Mouse (Mus musculus): ENCODE measurements around the gene Vmn1r101. TPM values are rescaled to one million over a fixed set of nuclear protein-coding genes. Genes with fewer than 3 reads are reported as not detected.
"Not testable (repeated sequence)": the region's sequence is repeated elsewhere in the genome, so short reads cannot be mapped to it uniquely, and the experiment has no call there.

Gene Vmn1r101
- not detected in 2 replicates for polyA plus RNA-seq (2011; ENCODE audit: insufficient read depth, insufficient read length, low replicate concordance, missing spikeins)

GRCm38 (mm10) chr7:20442493-20442892 lies at the start of gene Vmn1r101:
Gene Vmn1r101 (minus strand): TSS chr7:20442593.
- H3K27ac ChIP-seq (ENCODE audit: control insufficient read depth, insufficient read depth, low read depth, low read length, poor library complexity); H3K4me3 ChIP-seq (replicated peaks; ENCODE audit: control insufficient read depth, low read depth, low read length); H3K4me1 ChIP-seq (ENCODE audit: control insufficient read depth, insufficient read depth, low read length): not testable (repeated sequence)
- no CpG with 5 or more reads among the region's 2 CpGs for WGBS

GRCm38 (mm10) chr7:20474825-20475224 lies 32.4 kb upstream of the Vmn1r101 start, which contains the start of gene Gm10670:
Gene Gm10670 (minus strand): TSS chr7:20474925.
- not testable (repeated sequence) for H3K4me1 ChIP-seq (ENCODE audit: control insufficient read depth, insufficient read depth, low read length); H3K27ac ChIP-seq (ENCODE audit: control insufficient read depth, insufficient read depth, low read depth, low read length, poor library complexity); H3K4me3 ChIP-seq (replicated peaks; ENCODE audit: control insufficient read depth, low read depth, low read length)
- no CpG with 5 or more reads among the region's 5 CpGs for WGBS

- not testable (repeated sequence) for H3K27ac ChIP-seq (ENCODE audit: control insufficient read depth, insufficient read depth, low read depth, low read length, poor library complexity); H3K4me1 ChIP-seq (ENCODE audit: control insufficient read depth, insufficient read depth, low read length); H3K4me3 ChIP-seq (replicated peaks; ENCODE audit: control insufficient read depth, low read depth, low read length)
- no CpG with 5 or more reads among the region's 3 CpGs for WGBS
Measured at GRCm38 (mm10) chr7:20417642-20418041, 24.8 kb downstream of the Vmn1r101 start, which contains the start of gene Vmn1r100. Gene Vmn1r100 (plus strand): TSS chr7:20417942.

Other genes with a start within 250 kb of the Vmn1r101 start
- not detected in 2 replicates for gene Vmn1r95, start 248.9 kb downstream of the Vmn1r101 start, polyA plus RNA-seq (2011; ENCODE audit: insufficient read depth, insufficient read length, low replicate concordance, missing spikeins)
- gene Gm6164, start 237.0 kb downstream of the Vmn1r101 start, polyA plus RNA-seq (2011; ENCODE audit: insufficient read depth, insufficient read length, low replicate concordance, missing spikeins): not detected in 2 replicates
- gene Gm4498, start 208.8 kb downstream of the Vmn1r101 start, polyA plus RNA-seq (2011; ENCODE audit: insufficient read depth, insufficient read length, low replicate concordance, missing spikeins): not detected in 2 replicates
- not detected in 2 replicates for gene Gm5890, start 179.8 kb downstream of the Vmn1r101 start, polyA plus RNA-seq (2011; ENCODE audit: insufficient read depth, insufficient read length, low replicate concordance, missing spikeins)
- gene Gm4133, start 108.5 kb downstream of the Vmn1r101 start, polyA plus RNA-seq (2011; ENCODE audit: insufficient read depth, insufficient read length, low replicate concordance, missing spikeins): not detected in 2 replicates
- gene Gm5728, start 67.2 kb downstream of the Vmn1r101 start, polyA plus RNA-seq (2011; ENCODE audit: insufficient read depth, insufficient read length, low replicate concordance, missing spikeins): not detected in 2 replicates
- gene Vmn1r100, start 24.7 kb downstream of the Vmn1r101 start, polyA plus RNA-seq (2011; ENCODE audit: insufficient read depth, insufficient read length, low replicate concordance, missing spikeins): not detected in 2 replicates
- gene Gm10670, start 32.3 kb upstream of the Vmn1r101 start, polyA plus RNA-seq (2011; ENCODE audit: insufficient read depth, insufficient read length, low replicate concordance, missing spikeins): not detected in 2 replicates
- not detected in 2 replicates for gene Vmn1r103, start 67.9 kb upstream of the Vmn1r101 start, polyA plus RNA-seq (2011; ENCODE audit: insufficient read depth, insufficient read length, low replicate concordance, missing spikeins)
- gene Vmn1r104, start 91.2 kb upstream of the Vmn1r101 start, polyA plus RNA-seq (2011; ENCODE audit: insufficient read depth, insufficient read length, low replicate concordance, missing spikeins): not detected in 2 replicates
- gene Gm5726, start 103.2 kb upstream of the Vmn1r101 start, polyA plus RNA-seq (2011; ENCODE audit: insufficient read depth, insufficient read length, low replicate concordance, missing spikeins): not detected in 2 replicates
- gene Gm4141, start 133.6 kb upstream of the Vmn1r101 start, polyA plus RNA-seq (2011; ENCODE audit: insufficient read depth, insufficient read length, low replicate concordance, missing spikeins): not detected in 2 replicates
- gene Gm4513, start 156.4 kb upstream of the Vmn1r101 start, polyA plus RNA-seq (2011; ENCODE audit: insufficient read depth, insufficient read length, low replicate concordance, missing spikeins): not detected in 2 replicates
- not detected in 2 replicates for gene Vmn1r107, start 226.3 kb upstream of the Vmn1r101 start, polyA plus RNA-seq (2011; ENCODE audit: insufficient read depth, insufficient read length, low replicate concordance, missing spikeins)

Measured in bone marrow, adult 2 months (tissue).